Mouse (Mus musculus): ENCODE measurements around the gene Cwc22.

Cwc22 gene

GRCm38 (mm10) chr2:77970556-77970955 lies 24.4 kb upstream of the Cwc22 start:
- no peak for DNase-seq (ENCODE audit: inconsistent ontology term)

GRCm38 (mm10) chr2:77969956-77970355 lies 23.8 kb upstream of the Cwc22 start:
- DNase-seq (ENCODE audit: inconsistent ontology term), result no peak

- peak; percentile 76 for DNase-seq (ENCODE audit: inconsistent ontology term)
Measured at GRCm38 (mm10) chr2:77962450-77963193, 16.4 kb upstream of the Cwc22 start.

GRCm38 (mm10) chr2:77961256-77961655 lies 15.1 kb upstream of the Cwc22 start:
- DNase-seq (ENCODE audit: inconsistent ontology term), result no peak

GRCm38 (mm10) chr2:77960711-77961110 lies 14.5 kb upstream of the Cwc22 start:
- DNase-seq (ENCODE audit: inconsistent ontology term), result no peak

- DNase-seq (ENCODE audit: inconsistent ontology term), result no peak
Measured at GRCm38 (mm10) chr2:77959341-77959740, 13.2 kb upstream of the Cwc22 start.

GRCm38 (mm10) chr2:77951415-77951913 lies 5.3 kb upstream of the Cwc22 start:
- no peak for DNase-seq (ENCODE audit: inconsistent ontology term)

GRCm38 (mm10) chr2:77950111-77950510 lies 3.9 kb upstream of the Cwc22 start:
- no peak for DNase-seq (ENCODE audit: inconsistent ontology term)

GRCm38 (mm10) chr2:77949521-77949920 lies 3.3 kb upstream of the Cwc22 start:
- no peak for DNase-seq (ENCODE audit: inconsistent ontology term)

GRCm38 (mm10) chr2:77948921-77949320 lies 2.7 kb upstream of the Cwc22 start:
- no peak for DNase-seq (ENCODE audit: inconsistent ontology term)

GRCm38 (mm10) chr2:77948126-77948525 lies 2.0 kb upstream of the Cwc22 start:
- DNase-seq (ENCODE audit: inconsistent ontology term), result no peak

GRCm38 (mm10) chr2:77947161-77947870 lies 1.1 kb upstream of the Cwc22 start:
- DNase-seq (ENCODE audit: inconsistent ontology term), result no peak

- no peak for DNase-seq (ENCODE audit: inconsistent ontology term)
Measured at GRCm38 (mm10) chr2:77944860-77945595, 1.1 kb downstream of the Cwc22 start.

GRCm38 (mm10) chr2:77944281-77944680 lies 1.9 kb downstream of the Cwc22 start:
- no peak for DNase-seq (ENCODE audit: inconsistent ontology term)

GRCm38 (mm10) chr2:77941944-77942343 lies 4.2 kb downstream of the Cwc22 start:
- no peak for DNase-seq (ENCODE audit: inconsistent ontology term)

GRCm38 (mm10) chr2:77938317-77938716 lies 7.9 kb downstream of the Cwc22 start:
- DNase-seq (ENCODE audit: inconsistent ontology term), result no peak

- DNase-seq (ENCODE audit: inconsistent ontology term), result no peak
Measured at GRCm38 (mm10) chr2:77937818-77938217, 8.4 kb downstream of the Cwc22 start.

GRCm38 (mm10) chr2:77934138-77934537 lies 12.0 kb downstream of the Cwc22 start:
- no peak for DNase-seq (ENCODE audit: inconsistent ontology term)

GRCm38 (mm10) chr2:77933630-77934029 lies 12.5 kb downstream of the Cwc22 start:
- peak; percentile 11 for DNase-seq (ENCODE audit: inconsistent ontology term)

GRCm38 (mm10) chr2:77931958-77932357 lies 14.2 kb downstream of the Cwc22 start:
- DNase-seq (ENCODE audit: inconsistent ontology term), result no peak

- DNase-seq (ENCODE audit: inconsistent ontology term), result no peak
Measured at GRCm38 (mm10) chr2:77928352-77928751, 17.8 kb downstream of the Cwc22 start.

GRCm38 (mm10) chr2:77926468-77926867 lies 19.7 kb downstream of the Cwc22 start:
- no peak for DNase-seq (ENCODE audit: inconsistent ontology term)
